Mouse (Mus musculus) kidney, postnatal 0 days (tissue): ENCODE results near the gene Plxna1. TPM values are rescaled to one million over a fixed set of nuclear protein-coding genes. Genes with fewer than 3 reads are reported as not detected.
A peak's percentile ranks its signal among the peaks of the same experiment; 100 is the strongest.

ENCODE experiments used
- ATAC-seq: fragments of 200-750 bp; cut with Nextera tagmentation; replicated peaks from 2 replicates; pipeline ENCODE4 v1.8.0; 2017; ENCODE audit warnings: low read depth, moderate number of reproducible peaks, moderate TSS enrichment, moderate library complexity; ENCODE audit not compliant: low FRiP score
- DNase-seq: peaks from one replicate; pipeline ENCODE4 v3.0.0-alpha.2; 2016; ENCODE audit warnings: low spot score
- H3K27ac ChIP-seq: fragments of 300-500 bp; sonication (generic); 2 replicates; pipeline ENCODE4 v1.5.1; 2014; ENCODE audit warnings: mild to moderate bottlenecking
- H3K27me3 ChIP-seq: fragments of 300-500 bp; sonication (generic); 2 replicates; pipeline ENCODE4 v1.6.1; 2014; ENCODE audit warnings: low read length, mixed read lengths; ENCODE audit not compliant: insufficient read depth
- H3K36me3 ChIP-seq: fragments of 300-500 bp; sonication (generic); 2 replicates; pipeline ENCODE4 v1.6.1; 2014; ENCODE audit warnings: low read length, mixed read lengths; ENCODE audit not compliant: insufficient read depth
- H3K4me1 ChIP-seq: fragments of 300-500 bp; sonication (generic); replicated peaks from 2 replicates; pipeline ENCODE4 v1.6.1; 2014; ENCODE audit warnings: antibody characterized with exemption, low read length, mixed read lengths; ENCODE audit not compliant: insufficient read depth
- H3K4me2 ChIP-seq: fragments of 300-500 bp; sonication (generic); 2 replicates; pipeline ENCODE4 v1.6.1; 2014; ENCODE audit warnings: mild to moderate bottlenecking, low read length, moderate library complexity, mixed read lengths
- H3K4me3 ChIP-seq: fragments of 300-500 bp; sonication (generic); replicated peaks from 2 replicates; pipeline ENCODE4 v1.5.1; 2014; ENCODE audit warnings: low read depth, low read length
- H3K9ac ChIP-seq: fragments of 300-500 bp; sonication (generic); 2 replicates; pipeline ENCODE4 v1.6.1; 2014; ENCODE audit warnings: low read depth, low read length
- H3K9me3 ChIP-seq: fragments of 300-500 bp; sonication (generic); replicated peaks from 2 replicates; pipeline ENCODE4 v1.6.1; 2016; ENCODE audit warnings: low read length, inconsistent platforms, mixed read lengths
- CTCF ChIP-seq: IDR thresholded peaks from 2 replicates; pipeline ENCODE4 v1.5.1; 2016; ENCODE audit warnings: antibody characterized with exemption, low read depth, mild to moderate bottlenecking, moderate library complexity
- WGBS: fragments of 180-500 bp; shearing (Covaris S2); extraction: QIAGEN DNeasy Blood & Tissue Kit; methylation state at CpG from one replicate; pipeline ENCODE4 v1.1.7; 2014; 5-methylcytosine and 5-hydroxymethylcytosine counted together
- polyA plus RNA-seq: library from polyadenylated mRNA; unstranded; fragments of >200 nt; fragmentation: Nextera tagmentation; extraction: Ambion mirVana; gene quantifications from 2 replicates; pipeline ENCODE4 v1.2.1, GENCODE M21; 2015

Gene Plxna1
- polyA plus RNA-seq, 1 experiment from 2014 or later: 16.9 TPM

DNA sequence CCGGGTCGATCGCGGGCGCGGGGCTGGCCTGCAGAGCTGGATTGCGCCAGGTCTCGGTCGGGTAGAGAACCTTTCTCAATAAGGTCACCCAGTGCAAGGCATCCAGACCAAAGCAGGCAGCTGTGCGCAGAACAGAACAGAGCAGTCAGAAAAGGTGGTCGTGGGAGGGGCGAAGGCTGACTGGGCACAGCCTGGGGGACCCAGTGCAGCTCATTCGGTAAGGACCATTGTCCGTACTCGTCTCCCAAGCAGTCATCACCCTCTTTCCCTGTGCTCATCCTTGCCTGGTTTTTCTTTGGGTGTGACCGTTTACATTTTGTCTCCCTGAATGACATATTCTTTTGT is 659 bp upstream of the Plxna1 start:
- 7% methylated on average over 16 of the region's 16 CpGs for WGBS
- peak overlapping the region; percentile 50; the same call in 1 of the 2 replicates for H3K9ac ChIP-seq
- TF ChIP-seq CTCF: no peak; the same call in 1 of the 2 replicates
- no peaks in the 10 kb centered on the region for H3K27me3 ChIP-seq
- H3K4me2 ChIP-seq: peak overlapping the region; percentile 90
- DNase-seq: no peak
- no peak overlapping the region for H3K27ac ChIP-seq
- no peaks in the 10 kb centered on the region for H3K36me3 ChIP-seq
- peaks cover 24% of the 10 kb centered on the region for H3K4me1 ChIP-seq
- ATAC-seq: no peak; the same call in 1 of the 2 replicates
- H3K4me3 ChIP-seq: peak overlapping the region; percentile 27
- H3K9me3 ChIP-seq: no peaks in the 10 kb centered on the region

DNA sequence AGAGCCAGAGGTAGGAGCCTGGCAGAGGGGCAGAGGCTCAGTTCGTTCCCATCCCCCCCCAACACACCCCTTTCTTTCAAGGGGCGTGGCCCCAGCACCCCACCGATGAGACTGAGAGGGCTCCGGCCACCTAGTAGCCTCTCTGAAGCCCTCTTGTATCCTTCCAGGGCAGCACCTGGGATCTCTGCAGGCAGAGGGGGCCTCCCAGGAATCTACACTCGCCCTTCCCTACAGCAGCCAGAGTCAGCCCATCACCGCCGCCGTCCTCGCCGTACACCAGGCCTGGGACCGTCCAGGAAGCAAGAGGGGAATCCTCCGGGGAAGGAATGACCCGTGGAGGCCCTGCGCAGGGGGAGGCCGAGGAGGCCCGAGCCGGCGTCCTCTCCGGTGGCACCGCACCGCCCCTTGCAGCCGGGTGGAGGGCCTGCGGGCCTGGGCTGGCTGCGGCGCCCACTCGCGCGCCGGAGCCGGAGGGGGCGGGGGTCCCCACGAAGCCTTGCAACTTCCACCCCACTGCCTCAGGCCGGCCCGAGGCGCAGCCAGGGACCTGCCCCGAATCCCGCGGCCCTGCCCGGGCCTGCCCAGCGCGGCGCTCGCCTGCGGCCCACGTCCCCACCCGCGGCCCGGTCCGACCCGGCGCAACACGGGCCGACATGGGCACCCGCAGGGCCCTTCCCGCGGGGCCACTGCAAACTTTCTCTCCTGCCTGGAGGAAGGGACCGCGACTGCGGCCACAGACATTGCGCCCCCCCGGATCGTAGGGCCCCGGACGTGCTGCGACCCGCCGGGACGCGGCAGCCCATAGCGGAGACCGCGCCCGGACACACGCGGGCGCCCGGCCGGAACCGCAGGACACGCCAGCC is 771 bp downstream of the Plxna1 start:
- H3K4me3 ChIP-seq: peak overlapping the region; percentile 96
- H3K27ac ChIP-seq: peak overlapping the region; percentile 74
- H3K4me2 ChIP-seq: peak overlapping the region; percentile 90
- H3K36me3 ChIP-seq: peaks cover 4% of the 10 kb centered on the region; the same call in 1 of the 2 replicates
- peaks cover 24% of the 10 kb centered on the region for H3K4me1 ChIP-seq
- no peaks in the 10 kb centered on the region for H3K9me3 ChIP-seq
- H3K9ac ChIP-seq: peak overlapping the region; percentile 96
- peak; percentile 70 for DNase-seq
- ATAC-seq: peak; percentile 41
- no peak for TF ChIP-seq CTCF
- no peaks in the 10 kb centered on the region for H3K27me3 ChIP-seq
- under 1% methylated on average over 65 of the region's 80 CpGs for WGBS

DNA sequence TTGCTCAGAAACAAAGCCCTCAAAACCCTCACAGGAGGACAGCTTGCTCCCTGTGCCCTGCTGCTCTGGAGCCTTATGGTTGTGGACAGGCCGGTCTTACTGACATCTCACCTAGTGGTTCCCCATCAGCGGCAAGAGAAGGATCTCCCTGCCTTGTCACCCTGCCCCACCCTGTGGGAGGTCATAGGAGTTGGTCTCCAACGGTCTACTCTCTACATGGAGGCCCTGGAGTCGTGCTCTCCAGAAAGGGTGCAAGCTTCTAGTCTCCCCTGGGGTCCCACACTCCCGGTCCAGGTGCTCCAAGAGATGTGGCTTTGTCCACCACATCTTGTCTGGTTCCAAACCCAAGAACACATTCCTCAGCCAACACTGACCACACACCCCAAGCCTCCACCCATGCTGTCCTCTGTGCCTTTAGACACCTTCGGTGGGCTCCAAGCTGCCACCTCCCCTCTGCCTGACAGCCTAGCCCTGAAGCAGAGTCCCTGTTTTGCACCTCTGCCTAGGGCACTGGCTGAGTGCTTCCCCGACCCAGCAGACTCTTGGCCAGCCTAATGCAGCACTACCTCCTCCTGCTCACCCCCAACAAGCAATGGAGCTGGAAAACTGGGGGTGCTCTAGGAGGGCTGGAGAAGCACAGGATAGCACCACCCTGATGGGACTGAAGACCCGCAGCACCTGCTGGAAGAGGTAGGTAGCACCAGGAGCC is 1.6 kb downstream of the Plxna1 start:
- Histone ChIP-seq H3K4me3 (peak overlapping the region; percentile 96), H3K36me3 (peaks cover 4% of the 10 kb centered on the region; the same call in 1 of the 2 replicates), H3K27ac (no peak overlapping the region), H3K9me3 (no peaks in the 10 kb centered on the region), H3K9ac (peak overlapping the region; percentile 96), H3K4me1 (peaks cover 24% of the 10 kb centered on the region), H3K4me2 (peak overlapping the region; percentile 90), H3K27me3 (no peaks in the 10 kb centered on the region)
- ATAC-seq (peak; percentile 4; the same call in 1 of the 2 replicates), DNase-seq (no peak)
- TF ChIP-seq CTCF: peak; percentile 27; the same call in 1 of the 2 replicates
- WGBS: 44% methylated on average over 8 of the region's 8 CpGs

DNA sequence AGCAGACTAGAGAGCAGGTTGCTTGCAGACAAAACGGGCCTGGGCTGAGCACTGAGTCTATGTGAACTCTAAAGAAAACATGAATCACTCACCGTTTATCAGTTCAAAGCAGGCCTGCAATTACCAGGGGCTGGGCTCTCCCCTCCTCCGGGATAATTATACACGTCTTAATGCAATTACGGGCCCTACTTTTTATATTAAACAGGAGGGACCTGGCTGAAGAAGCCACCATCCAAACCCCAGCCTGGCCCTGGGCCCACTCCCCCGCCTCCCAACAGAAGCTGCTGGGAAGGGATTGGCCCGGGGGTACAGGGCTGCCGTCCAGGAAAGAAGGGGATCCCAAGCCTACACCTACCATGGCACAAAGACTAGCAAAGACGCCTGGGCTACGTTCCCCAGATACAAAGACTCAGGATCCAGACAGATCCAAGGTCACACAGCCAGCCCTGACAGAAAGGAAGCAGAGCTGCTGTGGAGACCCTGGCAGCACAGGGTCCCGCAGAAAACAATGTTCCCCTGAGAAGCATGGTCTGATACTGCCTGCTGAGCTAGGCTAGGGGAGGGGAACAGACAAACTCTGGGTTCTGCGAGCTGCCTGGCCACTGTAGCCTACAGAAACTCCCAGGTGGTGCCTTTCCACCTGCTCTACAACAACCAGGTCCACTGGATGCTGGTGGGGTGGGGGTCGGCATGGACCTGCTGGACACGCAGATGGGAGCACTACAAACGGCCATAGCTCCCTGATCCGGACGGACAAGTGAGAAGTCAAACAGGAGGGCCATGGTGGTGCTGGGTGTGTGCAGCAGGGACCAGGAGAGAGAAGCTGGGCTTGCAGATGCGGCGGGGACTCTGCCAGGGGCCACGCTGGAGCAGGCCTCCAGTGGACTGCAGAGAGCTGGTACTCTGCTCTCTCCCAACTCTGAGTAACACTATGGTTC is 2.4 kb downstream of the Plxna1 start:
- Histone ChIP-seq H3K4me3 (no peak overlapping the region), H3K4me2 (peak overlapping the region; percentile 90), H3K27ac (no peak overlapping the region), H3K9me3 (no peaks in the 10 kb centered on the region), H3K9ac (0 out of 2 replicates have a peak overlapping the region, but pooled peaks have one; percentile 96), H3K4me1 (peaks cover 24% of the 10 kb centered on the region), H3K27me3 (no peaks in the 10 kb centered on the region), H3K36me3 (peaks cover 4% of the 10 kb centered on the region; the same call in 1 of the 2 replicates)
- no peak for TF ChIP-seq CTCF
- ATAC-seq (no peak), DNase-seq (no peak)
- 56% methylated on average over 20 of the region's 20 CpGs for WGBS

DNA sequence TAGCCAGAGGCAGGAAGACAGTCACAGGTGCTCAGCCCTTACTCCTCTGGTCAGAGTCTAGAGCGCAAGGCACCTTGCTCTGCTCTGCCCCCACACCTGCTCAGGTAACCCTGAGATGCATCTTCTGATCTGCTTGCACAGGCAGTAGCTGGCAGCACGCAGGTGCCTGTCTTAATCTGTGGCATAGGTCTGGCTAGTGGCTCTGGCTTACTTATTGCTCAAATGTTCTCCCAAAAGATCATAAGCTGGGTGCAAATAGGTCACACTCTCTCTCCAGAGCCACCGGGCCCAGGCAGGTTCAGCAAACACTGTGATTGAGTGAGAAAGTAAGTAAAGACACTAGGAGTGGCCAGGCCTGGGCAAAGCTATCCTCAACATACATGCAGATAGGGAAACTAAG is 3.2 kb downstream of the Plxna1 start:
- H3K36me3 ChIP-seq: peaks cover 9% of the 10 kb centered on the region; the same call in 1 of the 2 replicates
- no peak overlapping the region for H3K4me2 ChIP-seq
- no peak overlapping the region for H3K4me3 ChIP-seq
- H3K9me3 ChIP-seq: no peaks in the 10 kb centered on the region
- H3K4me1 ChIP-seq: peaks cover 24% of the 10 kb centered on the region
- TF ChIP-seq CTCF: no peak
- WGBS: 67% methylated on average over 3 of the region's 3 CpGs
- no peak overlapping the region for H3K9ac ChIP-seq
- H3K27me3 ChIP-seq: no peaks in the 10 kb centered on the region
- no peak overlapping the region for H3K27ac ChIP-seq
- DNase-seq (no peak), ATAC-seq (no peak)
